Mouse (Mus musculus) liver, embryonic 15.5 days (tissue): Measurements from ENCODE around the gene Pimreg. TPM values are rescaled to one million over a fixed set of nuclear protein-coding genes. Genes with fewer than 3 reads are reported as not detected.

Experiments
- ATAC-seq: fragments of 200-750 bp; cut with Nextera tagmentation; 2 replicates; pipeline ENCODE4 v1.8.0; 2017; ENCODE audit warnings: moderate number of reproducible peaks, mild to moderate bottlenecking, moderate library complexity; ENCODE audit not compliant: insufficient read depth
- H3K27ac ChIP-seq: fragments of 300-500 bp; sonication (generic); replicated peaks from 2 replicates; pipeline ENCODE4 v1.5.1; 2015; ENCODE audit warnings: mild to moderate bottlenecking, inconsistent platforms
- H3K27me3 ChIP-seq: fragments of 300-500 bp; sonication (generic); 2 replicates; pipeline ENCODE4 v1.6.1; 2015; ENCODE audit warnings: mild to moderate bottlenecking, inconsistent platforms
- H3K36me3 ChIP-seq: fragments of 300-500 bp; sonication (generic); replicated peaks from 2 replicates; pipeline ENCODE4 v1.6.1; 2015; ENCODE audit warnings: moderate library complexity, mild to moderate bottlenecking, inconsistent platforms
- H3K4me1 ChIP-seq: fragments of 300-500 bp; sonication (generic); replicated peaks from 2 replicates; pipeline ENCODE4 v1.6.1; 2015; ENCODE audit warnings: inconsistent platforms
- H3K4me2 ChIP-seq: fragments of 300-500 bp; sonication (generic); 2 replicates; pipeline ENCODE4 v1.6.1; 2015; ENCODE audit warnings: moderate library complexity, mild to moderate bottlenecking, inconsistent platforms
- H3K4me3 ChIP-seq: fragments of 300-500 bp; sonication (generic); replicated peaks from 2 replicates; pipeline ENCODE4 v1.5.1; 2015; ENCODE audit warnings: mild to moderate bottlenecking, inconsistent platforms
- H3K9ac ChIP-seq: fragments of 300-500 bp; sonication (generic); 2 replicates; pipeline ENCODE4 v1.6.1; 2015; ENCODE audit warnings: moderate library complexity, mild to moderate bottlenecking, inconsistent platforms
- H3K9me3 ChIP-seq: fragments of 300-500 bp; sonication (generic); replicated peaks from 2 replicates; pipeline ENCODE4 v1.6.1; 2016; ENCODE audit warnings: inconsistent platforms
- WGBS: fragments of 180-500 bp; shearing (Covaris S2); methylation state at CpG from one replicate; pipeline ENCODE4 v1.1.7; 2015; ENCODE audit warnings: mixed read lengths; ENCODE audit not compliant: insufficient replicate concordance; 5-methylcytosine and 5-hydroxymethylcytosine counted together
- polyA plus RNA-seq: library from polyadenylated mRNA; unstranded; fragments of >200 nt; fragmentation: Nextera tagmentation; extraction: Ambion mirVana; gene quantifications from 2 replicates; pipeline ENCODE4 v1.2.1, GENCODE M21; 2015

Gene Pimreg
- polyA plus RNA-seq, 1 experiment from 2014 or later = 20.6 TPM

DNA sequence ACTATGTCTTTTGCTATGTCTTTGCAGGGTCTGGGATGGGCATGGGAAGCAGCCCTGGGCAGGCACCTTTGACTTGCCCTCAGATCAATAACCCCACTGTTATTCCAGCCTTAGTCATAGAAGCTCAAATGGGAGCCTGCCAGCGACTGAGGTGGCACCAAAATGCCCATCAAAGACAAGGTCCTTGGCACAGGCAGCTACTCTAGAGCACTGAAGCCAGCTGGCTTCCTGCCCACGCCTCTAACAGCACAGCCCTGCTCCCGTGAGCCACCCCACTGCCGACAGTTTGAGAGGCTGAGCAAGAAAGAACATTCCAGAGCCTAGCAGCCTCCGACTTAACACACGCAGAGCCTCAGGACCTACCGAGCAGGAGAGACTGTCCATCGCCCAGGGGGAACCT is 23.3 kb downstream of the Pimreg start:
- Histone ChIP-seq H3K4me3 (no peak overlapping the region), H3K27ac (no peak overlapping the region), H3K9ac (no peak overlapping the region), H3K4me2 (no peak overlapping the region), H3K36me3 (no peaks in the 10 kb centered on the region), H3K4me1 (no peaks in the 10 kb centered on the region), H3K27me3 (no peaks in the 10 kb centered on the region), H3K9me3 (no peaks in the 10 kb centered on the region)
- 64% methylated on average over 8 of the region's 8 CpGs for WGBS
- no peak for ATAC-seq

DNA sequence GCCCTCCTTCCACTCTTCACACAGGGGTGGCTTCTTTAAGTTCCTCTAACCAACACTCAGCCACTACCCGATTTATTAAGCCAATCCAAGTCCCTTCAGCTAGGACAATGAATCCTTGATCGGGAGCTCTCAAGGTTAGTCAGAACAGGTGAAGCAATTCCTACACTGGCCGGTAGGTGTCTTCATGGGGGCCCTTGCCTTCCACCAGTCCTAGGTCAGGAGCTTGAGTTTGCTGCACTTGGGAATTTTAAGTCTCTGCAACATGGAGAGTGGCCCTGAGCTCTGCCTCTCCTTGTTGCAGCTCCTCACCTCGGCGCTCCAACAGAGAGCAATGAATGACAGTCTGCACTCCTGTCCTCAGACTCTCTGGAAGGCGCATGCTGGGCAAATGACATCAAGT is 24.5 kb downstream of the Pimreg start:
- ATAC-seq = no peak
- H3K27me3 ChIP-seq = no peaks in the 10 kb centered on the region

DNA sequence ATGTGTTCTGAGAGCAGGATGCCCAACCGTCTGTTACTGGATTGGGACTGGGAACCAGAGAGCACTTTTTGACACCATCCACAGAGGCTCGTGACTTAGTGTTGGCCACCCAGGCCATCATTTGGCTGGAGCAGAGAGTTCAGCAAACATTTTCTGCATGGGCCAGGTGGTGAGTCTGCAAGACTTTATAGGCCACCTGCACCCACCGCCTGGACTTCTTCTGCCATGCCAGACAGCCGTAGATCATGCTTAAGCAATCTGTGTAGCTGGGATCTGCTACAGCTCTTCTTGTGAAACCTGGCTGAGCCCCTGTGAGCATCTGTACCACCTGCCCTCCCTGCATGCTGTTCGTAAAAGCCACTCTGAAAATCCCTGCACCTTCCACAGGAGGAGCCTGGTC is 25.5 kb downstream of the Pimreg start:
- ATAC-seq = no peak
- Histone ChIP-seq H3K4me2 (no peak overlapping the region), H3K9ac (no peak overlapping the region), H3K4me1 (no peaks in the 10 kb centered on the region), H3K27ac (no peak overlapping the region), H3K9me3 (no peaks in the 10 kb centered on the region), H3K4me3 (no peak overlapping the region), H3K36me3 (no peaks in the 10 kb centered on the region), H3K27me3 (no peaks in the 10 kb centered on the region)
- 58% methylated on average over 5 of the region's 5 CpGs for WGBS

More for the DNA sequence above, 24.5 kb downstream of the Pimreg start:
- H3K4me3 ChIP-seq = no peak overlapping the region
- no peaks in the 10 kb centered on the region for H3K4me1 ChIP-seq
- no peak overlapping the region for H3K4me2 ChIP-seq
- H3K27ac ChIP-seq = no peak overlapping the region
- H3K9ac ChIP-seq = no peak overlapping the region
- WGBS = 22% methylated on average over 6 of the region's 6 CpGs
- no peaks in the 10 kb centered on the region for H3K9me3 ChIP-seq
- no peaks in the 10 kb centered on the region for H3K36me3 ChIP-seq

DNA sequence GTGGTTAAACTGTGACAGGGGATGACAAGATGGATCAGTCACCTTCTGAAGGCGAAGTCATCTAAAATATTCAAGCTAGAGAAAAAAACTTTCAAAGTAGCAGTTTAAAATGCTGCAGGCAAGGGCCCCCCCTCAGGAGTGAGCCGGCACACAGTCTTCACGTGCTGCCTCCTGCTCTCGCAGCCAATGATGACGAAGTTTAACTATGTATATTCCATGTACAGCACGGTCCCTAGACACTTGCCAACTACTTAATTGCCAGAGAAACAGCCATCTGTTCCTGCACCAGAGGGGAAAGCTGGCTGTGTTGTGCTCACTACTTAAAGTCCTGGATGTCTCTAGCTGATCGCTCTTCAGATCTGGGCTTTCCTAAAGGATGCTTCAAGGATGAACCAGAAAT is 26.2 kb downstream of the Pimreg start:
- no peak overlapping the region for H3K9ac ChIP-seq
- H3K36me3 ChIP-seq = no peaks in the 10 kb centered on the region
- WGBS = 65% methylated on average over 7 of the region's 7 CpGs
- no peak for ATAC-seq
- H3K4me3 ChIP-seq = no peak overlapping the region
- H3K27me3 ChIP-seq = no peaks in the 10 kb centered on the region
- H3K9me3 ChIP-seq = no peaks in the 10 kb centered on the region
- H3K27ac ChIP-seq = no peak overlapping the region
- no peaks in the 10 kb centered on the region for H3K4me1 ChIP-seq
- H3K4me2 ChIP-seq = no peak overlapping the region

DNA sequence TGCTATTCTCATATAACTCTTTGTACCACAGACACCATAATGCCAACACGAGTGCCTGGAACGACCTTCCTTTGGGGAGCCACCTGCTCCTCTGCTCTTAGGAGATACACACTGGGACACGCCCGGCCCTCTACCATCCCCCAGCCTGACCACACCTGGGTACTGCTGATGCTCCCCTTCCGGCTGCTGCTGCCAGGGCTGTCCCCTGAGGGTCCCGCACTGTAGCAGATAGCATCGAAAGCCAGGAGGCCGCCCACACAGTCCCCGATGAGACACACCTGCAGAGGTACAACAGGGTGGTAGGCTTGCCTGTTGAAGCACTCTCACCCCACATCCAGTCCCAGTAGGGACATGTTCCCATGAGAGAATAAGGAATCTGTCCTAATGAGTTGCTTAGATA is 28.9 kb downstream of the Pimreg start:
- H3K9ac ChIP-seq = no peak overlapping the region
- H3K27ac ChIP-seq = no peak overlapping the region
- 72% methylated on average over 9 of the region's 9 CpGs for WGBS
- H3K4me1 ChIP-seq = no peaks in the 10 kb centered on the region
- H3K4me3 ChIP-seq = no peak overlapping the region
- no peak for ATAC-seq
- no peaks in the 10 kb centered on the region for H3K9me3 ChIP-seq
- H3K27me3 ChIP-seq = no peaks in the 10 kb centered on the region
- H3K4me2 ChIP-seq = no peak overlapping the region
- H3K36me3 ChIP-seq = no peaks in the 10 kb centered on the region

DNA sequence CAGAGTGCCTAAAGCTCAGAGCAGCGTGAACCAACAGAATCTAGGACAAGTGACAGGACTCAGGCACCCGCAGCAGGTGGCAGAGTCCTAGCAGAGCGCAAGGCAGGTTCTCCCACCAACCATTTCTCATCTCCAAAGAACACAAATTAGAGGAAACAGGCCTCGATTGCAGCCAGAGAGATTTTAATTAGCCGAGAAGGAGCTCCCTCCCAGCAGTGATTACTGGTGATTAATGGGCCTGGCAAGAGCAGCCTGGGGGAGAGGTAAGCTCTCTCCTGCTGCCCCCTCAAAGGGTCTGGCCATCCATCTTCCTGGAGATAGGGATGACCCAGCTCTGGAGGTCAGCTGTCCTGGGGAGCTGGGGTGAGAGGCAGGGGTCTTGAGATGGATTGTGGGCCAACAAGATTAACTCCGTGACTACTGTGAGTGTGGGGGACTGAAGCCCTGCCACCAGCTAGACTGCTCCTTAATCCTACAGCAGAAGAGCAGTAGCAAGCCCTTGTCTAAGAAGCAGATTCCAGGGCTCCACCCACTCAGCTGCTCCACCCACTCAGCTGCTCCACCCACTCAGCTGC is 30.6 kb downstream of the Pimreg start:
- Histone ChIP-seq H3K4me3 (no peak overlapping the region), H3K27ac (no peak overlapping the region), H3K36me3 (no peaks in the 10 kb centered on the region), H3K9me3 (no peaks in the 10 kb centered on the region), H3K9ac (no peak overlapping the region), H3K27me3 (no peaks in the 10 kb centered on the region), H3K4me1 (no peaks in the 10 kb centered on the region), H3K4me2 (no peak overlapping the region)
- WGBS = 35% methylated on average over 6 of the region's 6 CpGs
- ATAC-seq = no peak

DNA sequence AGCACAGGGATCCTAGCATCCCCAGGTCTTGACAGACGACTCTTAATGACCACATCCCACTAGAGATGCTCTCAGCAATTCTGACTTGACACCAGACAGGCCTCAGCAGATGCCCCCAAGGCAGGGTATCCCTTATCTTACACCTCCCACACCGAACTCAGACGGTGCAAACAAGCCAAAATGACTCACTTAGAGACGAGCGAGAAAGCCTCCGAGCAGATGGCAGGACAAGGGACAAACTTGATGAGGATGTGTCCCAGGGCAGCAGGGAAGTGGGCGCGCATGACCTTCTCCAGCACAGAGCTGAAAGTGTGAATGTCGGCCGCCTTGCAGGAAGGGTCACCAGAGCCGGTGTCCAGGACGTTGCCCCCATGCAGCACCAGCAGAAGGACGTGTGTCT is 32.4 kb downstream of the Pimreg start:
- Histone ChIP-seq H3K4me2 (no peak overlapping the region), H3K4me1 (no peaks in the 10 kb centered on the region), H3K36me3 (no peaks in the 10 kb centered on the region), H3K4me3 (no peak overlapping the region), H3K9me3 (no peaks in the 10 kb centered on the region), H3K27ac (no peak overlapping the region), H3K9ac (no peak overlapping the region), H3K27me3 (no peaks in the 10 kb centered on the region)
- no peak for ATAC-seq
- WGBS = 65% methylated on average over 13 of the region's 13 CpGs

DNA sequence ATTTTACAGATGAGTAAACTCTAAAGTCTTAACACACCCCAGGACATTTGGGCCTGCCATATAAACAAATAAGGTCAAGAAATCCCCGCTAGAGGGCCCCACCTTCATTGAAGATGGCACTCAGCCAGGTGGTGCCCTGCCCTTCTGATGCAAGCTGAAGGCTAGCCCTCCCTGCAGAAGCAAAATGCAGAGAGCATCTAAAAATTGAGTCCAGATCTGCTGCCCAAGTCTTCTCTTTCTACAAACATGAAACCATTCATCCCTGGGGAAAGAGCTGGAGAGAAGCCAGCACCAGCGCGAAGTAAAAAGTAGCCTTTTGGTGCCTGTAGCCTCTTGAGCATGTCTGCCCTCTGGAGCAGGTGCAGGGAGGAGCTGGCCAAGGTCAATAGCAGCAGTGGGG is 36.2 kb downstream of the Pimreg start:
- WGBS = 41% methylated on average over 3 of the region's 3 CpGs
- no peak for ATAC-seq

DNA sequence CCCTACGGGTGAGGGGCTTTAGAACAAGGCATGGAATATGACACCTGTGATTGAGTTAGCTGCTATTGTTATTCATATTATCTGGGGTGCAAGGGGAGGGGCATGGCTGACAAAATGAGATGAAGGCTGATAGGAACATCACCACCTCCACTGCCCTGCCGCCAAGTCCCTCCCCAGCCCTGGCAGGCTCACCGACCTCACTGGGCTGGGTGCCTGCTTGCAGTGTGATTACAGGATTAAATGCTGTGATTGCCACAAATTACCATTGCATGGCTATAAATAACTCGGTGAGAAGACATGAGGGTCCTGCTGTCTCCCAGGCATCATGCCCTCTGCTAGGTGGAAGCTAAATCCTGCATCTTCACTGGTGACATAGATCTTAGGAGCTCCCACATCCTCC is 36.8 kb downstream of the Pimreg start:
- Histone ChIP-seq H3K4me2 (no peak overlapping the region), H3K9ac (no peak overlapping the region), H3K4me3 (no peak overlapping the region), H3K27ac (no peak overlapping the region), H3K9me3 (no peaks in the 10 kb centered on the region), H3K27me3 (no peaks in the 10 kb centered on the region), H3K4me1 (no peaks in the 10 kb centered on the region), H3K36me3 (no peaks in the 10 kb centered on the region)
- ATAC-seq = no peak
- WGBS = 45% methylated on average over 4 of the region's 4 CpGs

More for the DNA sequence above, 36.2 kb downstream of the Pimreg start:
- no peaks in the 10 kb centered on the region for H3K36me3 ChIP-seq
- H3K27me3 ChIP-seq = no peaks in the 10 kb centered on the region
- H3K9ac ChIP-seq = no peak overlapping the region
- H3K4me2 ChIP-seq = no peak overlapping the region
- no peak overlapping the region for H3K27ac ChIP-seq
- no peak overlapping the region for H3K4me3 ChIP-seq
- no peaks in the 10 kb centered on the region for H3K4me1 ChIP-seq
- no peaks in the 10 kb centered on the region for H3K9me3 ChIP-seq

DNA sequence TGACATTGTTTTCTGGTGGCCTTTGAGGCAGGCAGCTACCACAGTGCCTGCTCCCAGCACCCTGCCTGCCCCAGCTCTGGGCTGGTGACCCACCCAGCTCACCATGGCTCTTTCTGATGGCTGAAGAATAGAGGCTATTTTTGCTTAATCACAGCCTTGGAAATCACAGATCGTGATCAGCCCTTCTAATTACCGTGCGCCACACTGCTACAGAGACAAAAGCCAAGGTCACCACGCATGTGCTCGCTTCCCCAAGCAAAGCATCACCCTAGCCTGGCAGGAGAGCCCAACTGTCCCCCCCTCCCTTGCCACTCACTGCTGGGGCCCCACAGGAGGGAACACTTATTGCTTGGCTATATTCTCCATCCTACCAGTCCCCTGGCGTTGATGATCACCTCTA is 38.6 kb downstream of the Pimreg start:
- H3K9me3 ChIP-seq = no peaks in the 10 kb centered on the region
- no peaks in the 10 kb centered on the region for H3K4me1 ChIP-seq
- no peak overlapping the region for H3K4me2 ChIP-seq
- H3K36me3 ChIP-seq = no peaks in the 10 kb centered on the region
- H3K27ac ChIP-seq = no peak overlapping the region
- no peaks in the 10 kb centered on the region for H3K27me3 ChIP-seq
- 65% methylated on average over 6 of the region's 6 CpGs for WGBS
- no peak overlapping the region for H3K9ac ChIP-seq
- no peak overlapping the region for H3K4me3 ChIP-seq
- no peak for ATAC-seq

DNA sequence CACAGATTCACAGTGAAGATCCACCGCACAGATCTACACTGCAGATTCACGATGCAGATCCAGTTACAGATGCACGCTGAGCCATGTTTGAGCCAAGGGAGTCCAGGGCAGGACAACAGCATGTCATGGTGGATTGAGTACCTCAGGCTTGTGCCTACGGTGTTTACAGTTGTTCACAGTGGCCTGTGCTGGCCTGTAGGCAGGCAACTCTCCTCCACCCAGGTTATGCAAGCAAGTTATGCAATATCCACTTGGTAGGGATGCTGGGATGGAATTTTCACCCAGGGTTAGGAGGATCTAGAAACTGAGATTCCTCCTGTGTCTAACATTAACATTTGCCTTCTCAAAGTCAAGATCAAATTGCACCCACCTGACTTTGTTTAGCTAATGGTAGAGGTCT is 40.8 kb downstream of the Pimreg start:
- no peak overlapping the region for H3K4me3 ChIP-seq
- no peak overlapping the region for H3K4me2 ChIP-seq
- 67% methylated on average over 4 of the region's 4 CpGs for WGBS
- no peak overlapping the region for H3K9ac ChIP-seq
- no peaks in the 10 kb centered on the region for H3K9me3 ChIP-seq
- no peak overlapping the region for H3K27ac ChIP-seq
- no peaks in the 10 kb centered on the region for H3K27me3 ChIP-seq
- H3K4me1 ChIP-seq = no peaks in the 10 kb centered on the region
- ATAC-seq = no peak
- no peaks in the 10 kb centered on the region for H3K36me3 ChIP-seq

DNA sequence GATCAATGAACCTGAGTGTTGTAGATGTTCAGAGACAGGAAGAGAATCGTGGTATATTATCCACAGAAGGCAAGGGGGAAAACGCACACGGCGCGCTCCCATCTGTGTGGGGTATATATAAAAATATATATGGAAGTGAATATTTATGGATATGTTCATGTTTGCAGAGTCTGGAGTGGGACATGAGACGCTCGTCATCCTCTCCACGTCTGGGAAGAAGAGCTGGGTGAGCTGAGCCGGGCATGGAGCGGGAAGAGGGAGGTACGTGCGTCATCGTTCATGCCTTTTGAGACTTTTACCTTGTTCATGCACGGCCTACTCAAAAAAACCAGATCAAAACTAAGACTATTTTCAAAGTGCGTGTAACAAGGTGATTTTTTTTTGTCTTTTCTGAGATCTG is 42.5 kb downstream of the Pimreg start:
- H3K27me3 ChIP-seq = no peaks in the 10 kb centered on the region
- 79% methylated on average over 15 of the region's 15 CpGs for WGBS
- no peak overlapping the region for H3K9ac ChIP-seq
- H3K27ac ChIP-seq = no peak overlapping the region
- no peak for ATAC-seq
- no peak overlapping the region for H3K4me3 ChIP-seq
- no peaks in the 10 kb centered on the region for H3K36me3 ChIP-seq
- no peak overlapping the region for H3K4me2 ChIP-seq
- H3K4me1 ChIP-seq = no peaks in the 10 kb centered on the region
- H3K9me3 ChIP-seq = no peaks in the 10 kb centered on the region
